32 mouse cellular contexts compared by ENCODE assay signal in the genomic region with DNA sequence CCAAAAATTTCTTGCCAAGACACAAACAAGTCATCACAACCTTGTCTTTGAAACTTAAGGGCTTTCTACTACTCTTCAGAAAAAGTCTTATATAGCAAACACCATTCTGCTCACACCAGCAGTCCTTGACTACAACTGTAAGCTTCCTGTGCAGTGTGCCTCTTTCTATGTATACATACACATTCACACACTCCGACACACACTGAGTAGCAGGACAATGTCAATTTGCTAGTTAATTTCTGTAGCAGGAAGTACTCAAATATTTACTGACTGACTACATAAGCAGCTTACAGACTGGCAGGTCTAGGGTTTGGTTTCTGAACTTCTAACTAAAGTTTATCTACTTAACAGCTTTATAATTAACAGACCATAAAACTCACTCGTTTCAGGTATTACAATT. TPM values are rescaled to one million over a fixed set of nuclear protein-coding genes. Genes with fewer than 3 reads are reported as not detected.
A peak's percentile ranks its signal among the peaks of the same experiment; 100 is the strongest.
DNase-seq lines count a peak whose midpoint lies in the region; ATAC-seq and TF ChIP-seq lines count a peak whose summit lies in the region.
"Had no signal": no experiment of that assay in that cellular context is flagged by ENCODE, and none has a peak within 500 bp of the region (broad histone marks: within the 10 kb centered on the region; RNA-seq: fewer than 3 reads in every experiment).

No protein-coding gene starts in this region.

- DNase-seq in stomach, postnatal 0 days (ENCODE audit: low spot score) = no peak
- no peak for DNase-seq in cerebellum, postnatal 25 days
- DNase-seq in adrenal gland, adult (ENCODE audit: inconsistent age in 2 of 2, low spot score in 1 of 2) = no peak
- DNase-seq: adrenal gland, adult 2 months; adrenal gland, postnatal 14 days; cerebellum, adult 11 months; cerebellum, adult 2 months; cerebellum, adult 9-11 months; cerebellum, postnatal 36 days; embryo, embryonic 11 days; gastrocnemius, postnatal 10 days; heart, adult 11 months; heart, postnatal 10 days; heart, postnatal 36 days had no signal

- H3K27me3 ChIP-seq in intestine, embryonic 15.5 days (replicated peaks) = no peaks in the 10 kb centered on the region
- no peaks in the 10 kb centered on the region for H3K27me3 ChIP-seq in intestine, postnatal 0 days (replicated peaks; ENCODE audit: control insufficient read depth, insufficient read depth, low read length)
- H3K27me3 ChIP-seq in liver, embryonic 16.5 days (ENCODE audit: control insufficient read depth, insufficient read depth, low read depth, low read length) = no peaks in the 10 kb centered on the region
- no peaks in the 10 kb centered on the region for H3K27me3 ChIP-seq in liver, embryonic 12.5 days (replicated peaks)
- no peaks in the 10 kb centered on the region for H3K27me3 ChIP-seq in stomach, embryonic 14.5 days (ENCODE audit: control insufficient read depth, insufficient read depth, low read length)
- no peaks in the 10 kb centered on the region for H3K27me3 ChIP-seq in stomach, postnatal 0 days (ENCODE audit: control insufficient read depth, insufficient read depth, low read length)
- H3K27me3 ChIP-seq: embryonic facial prominence, embryonic 13.5 days; forebrain, embryonic 13.5 days; heart, embryonic 12.5 days; heart, embryonic 15.5 days; hindbrain, embryonic 13.5 days had no signal

- no peak overlapping the region for H3K4me2 ChIP-seq in intestine, embryonic 15.5 days (replicated peaks)
- H3K4me2 ChIP-seq in intestine, postnatal 0 days (replicated peaks; ENCODE audit: low read depth) = no peak overlapping the region
- no peak overlapping the region for H3K4me2 ChIP-seq in liver, embryonic 16.5 days (ENCODE audit: low read depth, low read length)
- no peak overlapping the region for H3K4me2 ChIP-seq in liver, embryonic 12.5 days
- no peak overlapping the region for H3K4me2 ChIP-seq in stomach, embryonic 14.5 days (replicated peaks; ENCODE audit: low read depth, low read length)
- H3K4me2 ChIP-seq in stomach, postnatal 0 days (replicated peaks; ENCODE audit: low read depth) = no peak overlapping the region
- H3K4me2 ChIP-seq: embryonic facial prominence, embryonic 13.5 days; forebrain, embryonic 13.5 days; heart, embryonic 12.5 days; heart, embryonic 15.5 days; hindbrain, embryonic 13.5 days had no signal

- no peak overlapping the region for H3K9ac ChIP-seq in intestine, embryonic 15.5 days
- H3K9ac ChIP-seq in intestine, postnatal 0 days (ENCODE audit: low read depth, low read length) = no peak overlapping the region
- H3K9ac ChIP-seq in liver, embryonic 16.5 days (ENCODE audit: low read depth, low read length) = no peak overlapping the region
- H3K9ac ChIP-seq in liver, embryonic 12.5 days = no peak overlapping the region
- H3K9ac ChIP-seq in stomach, embryonic 14.5 days (replicated peaks; ENCODE audit: low read depth, low read length) = no peak overlapping the region
- no peak overlapping the region for H3K9ac ChIP-seq in stomach, postnatal 0 days (ENCODE audit: low read length)
- H3K9ac ChIP-seq: embryonic facial prominence, embryonic 13.5 days; forebrain, embryonic 13.5 days; heart, embryonic 12.5 days; heart, embryonic 15.5 days; hindbrain, embryonic 13.5 days had no signal

- no peak for TF ChIP-seq EP300 in stomach, postnatal 0 days (optimal IDR thresholded peaks at IDR 0.05)

- WGBS in intestine, embryonic 15.5 days = 37% methylated on average over 2 of the region's 2 CpGs
- WGBS in intestine, postnatal 0 days = 23% methylated on average over 2 of the region's 2 CpGs
- 64% methylated on average over 2 of the region's 2 CpGs for WGBS in liver, embryonic 16.5 days (ENCODE audit: insufficient replicate concordance)
- 76% methylated on average over 2 of the region's 2 CpGs for WGBS in liver, embryonic 12.5 days (ENCODE audit: insufficient replicate concordance)
- 66% methylated on average over 2 of the region's 2 CpGs for WGBS in stomach, embryonic 14.5 days
- WGBS in stomach, postnatal 0 days = 39% methylated on average over 2 of the region's 2 CpGs

- TF ChIP-seq CTCF in intestine, postnatal 0 days (IDR thresholded peaks at IDR 0.05; ENCODE audit: low read depth) = no peak
- no peak for TF ChIP-seq CTCF in stomach, postnatal 0 days (IDR thresholded peaks at IDR 0.05; ENCODE audit: low read depth)

- H3K27ac ChIP-seq in intestine, embryonic 15.5 days = no peak overlapping the region
- H3K27ac ChIP-seq in intestine, postnatal 0 days (ENCODE audit: low read depth, low read length) = no peak overlapping the region
- no peak overlapping the region for H3K27ac ChIP-seq in liver, embryonic 16.5 days (ENCODE audit: low read length)
- no peak overlapping the region for H3K27ac ChIP-seq in liver, embryonic 12.5 days
- no peak overlapping the region for H3K27ac ChIP-seq in stomach, embryonic 14.5 days (ENCODE audit: low read length)
- H3K27ac ChIP-seq in stomach, postnatal 0 days (replicated peaks) = no peak overlapping the region
- H3K27ac ChIP-seq: embryonic facial prominence, embryonic 10.5 days; embryonic facial prominence, embryonic 13.5 days; forebrain, embryonic 10.5 days; forebrain, embryonic 13.5 days; heart, embryonic 15.5 days; hindbrain, embryonic 10.5 days; hindbrain, embryonic 13.5 days had no signal

- H3K36me3 ChIP-seq in intestine, embryonic 15.5 days = peaks cover 7% of the 10 kb centered on the region; the same call in 1 of the 2 replicates
- H3K36me3 ChIP-seq in intestine, postnatal 0 days (ENCODE audit: control insufficient read depth, insufficient read depth) = peaks cover 24% of the 10 kb centered on the region
- H3K36me3 ChIP-seq in liver, embryonic 16.5 days (ENCODE audit: control insufficient read depth, insufficient read depth) = peaks cover 9% of the 10 kb centered on the region
- peaks cover 66% of the 10 kb centered on the region for H3K36me3 ChIP-seq in liver, embryonic 12.5 days
- H3K36me3 ChIP-seq in stomach, embryonic 14.5 days (ENCODE audit: control insufficient read depth, insufficient read depth, low read length) = peaks cover 26% of the 10 kb centered on the region
- peaks cover 3% of the 10 kb centered on the region; the same call in 1 of the 2 replicates for H3K36me3 ChIP-seq in stomach, postnatal 0 days (ENCODE audit: control insufficient read depth, insufficient read depth, low read length)

- no peaks in the 10 kb centered on the region for H3K4me1 ChIP-seq in intestine, embryonic 15.5 days (replicated peaks)
- no peaks in the 10 kb centered on the region for H3K4me1 ChIP-seq in intestine, postnatal 0 days (replicated peaks; ENCODE audit: control insufficient read depth, insufficient read depth, low read length)
- H3K4me1 ChIP-seq in liver, embryonic 16.5 days (ENCODE audit: control insufficient read depth, low read depth, low read length) = no peaks in the 10 kb centered on the region; the same call in 1 of the 2 replicates
- no peaks in the 10 kb centered on the region for H3K4me1 ChIP-seq in liver, embryonic 12.5 days
- no peaks in the 10 kb centered on the region for H3K4me1 ChIP-seq in stomach, embryonic 14.5 days (ENCODE audit: control insufficient read depth, insufficient read depth, low read length)
- no peaks in the 10 kb centered on the region for H3K4me1 ChIP-seq in stomach, postnatal 0 days (replicated peaks; ENCODE audit: control insufficient read depth, insufficient read depth)
- H3K4me1 ChIP-seq: embryonic facial prominence, embryonic 10.5 days; embryonic facial prominence, embryonic 13.5 days; forebrain, embryonic 10.5 days; forebrain, embryonic 13.5 days; heart, embryonic 12.5 days; heart, embryonic 15.5 days; hindbrain, embryonic 10.5 days; hindbrain, embryonic 13.5 days had no signal

- H3K4me3 ChIP-seq in intestine, embryonic 15.5 days (replicated peaks) = no peak overlapping the region
- H3K4me3 ChIP-seq in intestine, postnatal 0 days (ENCODE audit: low read depth, low read length) = no peak overlapping the region
- no peak overlapping the region for H3K4me3 ChIP-seq in liver, embryonic 16.5 days (ENCODE audit: low read depth, low read length)
- no peak overlapping the region for H3K4me3 ChIP-seq in liver, embryonic 12.5 days
- H3K4me3 ChIP-seq in stomach, embryonic 14.5 days (ENCODE audit: low read depth, low read length) = no peak overlapping the region
- H3K4me3 ChIP-seq in stomach, postnatal 0 days (ENCODE audit: low read depth, low read length) = no peak overlapping the region
- H3K4me3 ChIP-seq: embryonic facial prominence, embryonic 10.5 days; embryonic facial prominence, embryonic 13.5 days; erythroblast, embryonic 14.5 days; forebrain, embryonic 10.5 days; forebrain, embryonic 13.5 days; heart, embryonic 12.5 days; heart, embryonic 15.5 days; hindbrain, embryonic 10.5 days; hindbrain, embryonic 13.5 days had no signal

- H3K9me3 ChIP-seq in intestine, embryonic 15.5 days = no peaks in the 10 kb centered on the region
- no peaks in the 10 kb centered on the region for H3K9me3 ChIP-seq in intestine, postnatal 0 days (ENCODE audit: control insufficient read depth)
- H3K9me3 ChIP-seq in liver, embryonic 16.5 days (replicated peaks; ENCODE audit: control insufficient read depth, low read length) = no peaks in the 10 kb centered on the region
- H3K9me3 ChIP-seq in liver, embryonic 12.5 days (replicated peaks) = no peaks in the 10 kb centered on the region
- no peaks in the 10 kb centered on the region for H3K9me3 ChIP-seq in stomach, embryonic 14.5 days (ENCODE audit: control insufficient read depth, low read depth, low read length)
- no peaks in the 10 kb centered on the region for H3K9me3 ChIP-seq in stomach, postnatal 0 days (ENCODE audit: control insufficient read depth, low read length)
- H3K9me3 ChIP-seq: embryonic facial prominence, embryonic 10.5 days; embryonic facial prominence, embryonic 13.5 days; forebrain, embryonic 10.5 days; forebrain, embryonic 13.5 days; heart, embryonic 12.5 days; heart, embryonic 15.5 days; hindbrain, embryonic 10.5 days; hindbrain, embryonic 13.5 days had no signal

- peak; percentile 20; the same call in 1 of the 2 replicates for ATAC-seq in intestine, embryonic 15.5 days
- no peak for ATAC-seq in intestine, postnatal 0 days
- ATAC-seq in liver, embryonic 16.5 days (ENCODE audit: low read depth) = peak; percentile 51; the same call in 1 of the 2 replicates
- no peak for ATAC-seq in liver, embryonic 12.5 days
- 0 out of 2 replicates have a peak, but pooled peaks have one; percentile 63 for ATAC-seq in stomach, embryonic 14.5 days (ENCODE audit: insufficient number of reproducible peaks, insufficient read depth, low FRiP score, low read depth)
- peak; percentile 84 for ATAC-seq in stomach, postnatal 0 days (ENCODE audit: low FRiP score, low TSS enrichment)
- ATAC-seq: activated CD4-positive, CD25-positive, alpha-beta regulatory T cell, adult 4 months; forebrain, embryonic 13.5 days; forebrain, embryonic 16.5 days; hindbrain, embryonic 16.5 days had no signal

RNA-seq across cellular contexts. Expression of a gene that starts 18.9 kb away (rescaled TPM):
- 43.3 and 50.9 TPM in 2 replicates for polyA plus RNA-seq in intestine, embryonic 15.5 days (2015; fragmentation: Nextera tagmentation; extraction: Ambion mirVana)
- 26.2 and 28.5 TPM in 2 replicates for polyA plus RNA-seq in intestine, postnatal 0 days (2015; fragmentation: Nextera tagmentation; extraction: Ambion mirVana)
- 11.0 and 13.1 TPM in 2 replicates for polyA plus RNA-seq in liver, embryonic 16.5 days (2015; fragmentation: Nextera tagmentation; extraction: Ambion mirVana)
- 23.7 and 25.4 TPM in 2 replicates for polyA plus RNA-seq in liver, embryonic 12.5 days (2016; fragmentation: Nextera tagmentation; extraction: Ambion mirVana)
- polyA plus RNA-seq in stomach, embryonic 14.5 days (2014; fragmentation: Nextera tagmentation; extraction: Ambion mirVana) = 57.7 and 58.4 TPM in 2 replicates
- 32.0 and 32.4 TPM in 2 replicates for polyA plus RNA-seq in stomach, postnatal 0 days (2015; fragmentation: Nextera tagmentation; extraction: Ambion mirVana)

RNA-seq across cellular contexts. Expression of a gene that starts 47.8 kb away (rescaled TPM):
- 0.19 TPM in 1 of 2 replicates, not detected in the other for polyA plus RNA-seq in intestine, embryonic 15.5 days (2015; fragmentation: Nextera tagmentation; extraction: Ambion mirVana)
- polyA plus RNA-seq in intestine, postnatal 0 days (2015; fragmentation: Nextera tagmentation; extraction: Ambion mirVana) = 11.6 and 13.6 TPM in 2 replicates
- polyA plus RNA-seq in liver, embryonic 16.5 days (2015; fragmentation: Nextera tagmentation; extraction: Ambion mirVana) = not detected in 2 replicates
- polyA plus RNA-seq in liver, embryonic 12.5 days (2016; fragmentation: Nextera tagmentation; extraction: Ambion mirVana) = not detected in 2 replicates
- 0.70 TPM in 1 of 2 replicates, not detected in the other for polyA plus RNA-seq in stomach, embryonic 14.5 days (2014; fragmentation: Nextera tagmentation; extraction: Ambion mirVana)
- polyA plus RNA-seq in stomach, postnatal 0 days (2015; fragmentation: Nextera tagmentation; extraction: Ambion mirVana) = 0.17 TPM in 1 of 2 replicates, not detected in the other
- polyA plus RNA-seq: adrenal gland, adult 2 months; cerebellum, adult 2 months; cortical plate, adult 2 months; embryonic facial prominence, embryonic 10.5 days; embryonic facial prominence, embryonic 13.5 days; erythroblast, embryonic 14.5 days; forebrain, embryonic 10.5 days; forebrain, embryonic 13.5 days; forebrain, embryonic 16.5 days; heart, embryonic 12.5 days; heart, embryonic 15.5 days; hindbrain, embryonic 10.5 days; hindbrain, embryonic 16.5 days had no signal

Comparison
In these comparisons a context has a peak if more than half of its experiments do, and no peak if none do; other contexts are left out.
1. ATAC-seq: peak in intestine, embryonic 15.5 days (single experiment), liver, embryonic 16.5 days (single experiment), stomach, embryonic 14.5 days (single experiment) and stomach, postnatal 0 days (single experiment); none in intestine, postnatal 0 days (single experiment) and liver, embryonic 12.5 days (single experiment).